Mouse (Mus musculus) heart, adult 8-10 months (tissue): Measurements from ENCODE around the gene Palld. TPM values are rescaled to one million over a fixed set of nuclear protein-coding genes. Genes with fewer than 3 reads are reported as not detected.
A peak's percentile ranks its signal among the peaks of the same experiment; 100 is the strongest.

Experiments used
- DNase-seq: peaks from one replicate; pipeline ENCODE4 v3.0.0; 2022; ENCODE audit warnings: low spot score
- total RNA-seq, 4 experiments: library from RNA; stranded (reverse); gene quantifications; 2 replicates each; pipeline ENCODE4 v1.2.4; 2022

Gene Palld
- total RNA-seq, 4 experiments from 2014 or later: 172 to 203 (median 189) TPM

DNA sequence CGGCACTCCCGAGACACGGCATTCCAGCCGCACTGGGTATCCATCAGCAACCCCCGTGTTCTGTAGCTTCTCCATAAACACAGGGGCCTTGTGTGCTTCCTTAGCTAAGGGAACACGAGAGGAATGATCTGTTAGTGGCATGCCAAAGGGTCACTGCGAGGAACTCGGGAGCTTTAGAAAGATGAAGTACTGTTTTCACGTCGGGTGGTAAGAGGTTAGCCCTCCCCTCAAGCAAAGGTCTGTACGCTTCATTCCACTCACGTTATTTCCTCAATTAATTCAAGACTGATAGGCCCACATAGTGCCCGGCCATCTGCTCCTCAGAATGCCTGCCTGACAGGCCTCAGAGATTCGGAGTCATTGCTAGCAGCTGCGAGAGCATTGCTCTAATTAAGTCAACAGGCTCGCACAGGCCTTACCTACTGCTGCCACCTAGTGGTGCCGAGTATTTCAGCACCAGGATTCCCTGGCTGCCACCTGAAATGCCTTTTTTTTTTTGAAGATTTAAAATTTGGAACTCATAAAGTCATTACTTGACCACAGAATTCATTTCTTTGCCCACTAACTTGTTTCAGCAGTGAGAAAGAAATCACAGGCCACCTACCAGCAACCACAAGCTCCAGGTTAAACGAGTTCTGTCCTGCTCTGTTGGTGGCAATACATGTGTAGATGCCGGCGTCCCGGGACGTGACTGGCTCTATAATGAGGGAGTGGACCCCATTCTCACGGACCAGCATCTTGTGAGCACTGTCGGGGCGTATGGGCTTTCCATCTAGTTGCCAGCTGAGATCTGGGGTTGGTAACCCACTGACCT lies 386.4 kb downstream of the Palld start:
- DNase-seq: peak; percentile 65

DNA sequence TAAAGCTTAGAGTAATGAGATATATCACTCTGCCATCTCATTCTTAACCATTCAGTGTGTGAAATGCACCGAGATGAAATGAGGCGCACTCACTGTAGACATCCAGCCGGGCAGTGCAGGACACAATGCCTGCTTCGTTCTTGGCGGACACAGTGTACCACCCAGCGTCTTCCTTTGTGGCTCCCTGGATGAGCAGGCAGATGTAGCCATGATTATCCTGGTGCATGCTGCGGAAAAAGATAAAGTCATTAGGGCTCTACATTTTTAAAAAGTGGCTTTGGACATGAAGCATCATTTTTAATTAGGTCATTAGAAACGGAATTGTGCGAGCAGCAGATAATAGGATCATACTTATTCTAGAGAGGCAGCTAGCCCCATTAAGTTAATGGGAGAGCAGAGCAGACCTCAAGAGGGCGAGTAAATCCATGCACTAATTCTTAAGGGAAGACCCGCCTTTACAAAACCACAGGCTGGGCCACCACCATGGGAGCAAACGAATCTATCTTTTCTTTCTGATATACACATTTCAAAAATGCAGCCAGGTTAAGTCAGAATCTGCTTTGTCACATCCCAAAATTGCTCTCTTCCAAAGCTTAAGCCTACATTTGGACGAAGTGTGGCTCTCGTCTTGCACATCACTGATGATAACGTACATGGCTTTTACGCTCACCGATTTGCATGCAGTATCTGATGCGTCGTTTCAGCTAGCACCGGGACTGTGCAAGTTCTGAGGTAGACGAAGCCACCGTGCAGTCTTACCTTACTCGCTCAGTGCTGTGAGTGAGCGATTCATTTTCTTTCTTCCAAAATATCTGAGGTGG lies 387.2 kb downstream of the Palld start:
- DNase-seq: no peak

DNA sequence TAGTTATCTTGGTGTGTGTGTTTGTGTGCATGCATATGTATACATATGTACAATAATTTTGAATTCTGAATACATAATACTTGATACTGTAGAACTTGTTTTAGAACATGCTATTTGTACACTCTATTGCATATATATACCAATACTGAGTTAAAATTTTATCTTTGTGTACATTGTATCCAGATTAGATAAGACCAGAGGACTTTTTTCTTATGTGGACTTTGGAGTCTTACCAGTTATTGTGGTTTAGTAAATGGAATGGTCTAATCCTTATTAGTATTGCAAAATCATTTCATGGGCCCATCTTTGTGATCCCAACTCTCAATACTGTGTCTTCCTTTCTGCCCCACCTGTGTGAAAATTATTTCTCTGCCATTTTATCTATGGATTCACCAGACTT lies 400.2 kb downstream of the Palld start:
- no peak for DNase-seq

DNA sequence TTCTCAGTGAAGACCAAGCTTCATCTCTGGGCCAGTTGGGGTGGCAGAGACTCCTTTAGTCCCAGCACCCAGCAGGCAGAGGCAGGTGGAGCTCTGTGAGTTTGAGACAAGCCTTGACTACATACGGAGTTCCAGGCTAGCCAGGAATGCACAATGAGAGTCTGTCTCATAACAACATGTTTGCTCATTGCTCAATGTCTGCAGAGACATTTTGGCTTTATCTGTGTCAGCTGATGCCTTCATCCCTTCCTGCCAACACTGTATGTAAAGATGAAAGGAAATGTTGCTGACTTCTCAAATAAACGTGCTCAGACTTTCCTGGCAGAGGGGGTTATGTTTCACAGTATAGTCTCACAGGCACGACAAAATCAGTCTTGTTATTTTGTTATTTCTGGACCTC lies 401.6 kb downstream of the Palld start:
- no peak for DNase-seq

DNA sequence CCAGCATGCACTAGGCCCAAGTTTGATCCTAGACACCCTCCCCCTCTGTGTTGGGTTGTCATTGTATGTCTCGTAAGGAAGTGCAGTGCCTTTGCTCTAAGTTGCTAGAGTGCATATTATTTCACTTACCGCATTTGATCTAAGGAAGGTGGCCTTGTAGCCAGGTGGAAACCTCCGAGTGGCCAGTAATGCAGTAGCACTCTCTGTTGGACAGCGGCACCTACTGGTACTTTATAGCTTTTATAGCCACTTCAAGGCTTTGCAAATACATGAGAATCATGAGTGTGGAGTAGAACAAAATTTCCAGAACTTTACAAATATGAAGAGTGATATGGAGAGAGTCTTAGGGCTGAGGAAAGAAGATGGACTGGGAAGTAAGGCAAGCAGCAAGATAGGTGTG lies 403.5 kb downstream of the Palld start:
- no peak for DNase-seq

DNA sequence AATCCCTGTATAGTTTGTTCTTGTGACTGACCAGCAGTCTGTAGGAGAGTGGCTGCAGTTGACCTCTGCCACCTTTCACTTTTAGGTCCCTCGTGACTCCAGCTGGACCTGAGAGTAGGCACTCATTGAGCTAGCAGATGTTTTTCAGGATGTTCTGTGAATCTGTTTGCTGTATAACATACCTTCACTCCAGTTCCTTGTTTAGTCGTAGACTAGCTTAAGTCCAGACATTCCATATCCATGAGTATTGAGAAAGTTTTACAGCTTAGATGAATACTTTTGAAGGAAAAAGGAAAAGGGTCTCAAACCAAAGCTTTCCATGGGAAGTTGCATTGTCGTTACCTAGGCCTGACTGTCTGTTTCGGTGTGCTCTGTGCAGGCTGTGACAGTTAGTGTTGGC lies 405.4 kb downstream of the Palld start:
- no peak for DNase-seq

DNA sequence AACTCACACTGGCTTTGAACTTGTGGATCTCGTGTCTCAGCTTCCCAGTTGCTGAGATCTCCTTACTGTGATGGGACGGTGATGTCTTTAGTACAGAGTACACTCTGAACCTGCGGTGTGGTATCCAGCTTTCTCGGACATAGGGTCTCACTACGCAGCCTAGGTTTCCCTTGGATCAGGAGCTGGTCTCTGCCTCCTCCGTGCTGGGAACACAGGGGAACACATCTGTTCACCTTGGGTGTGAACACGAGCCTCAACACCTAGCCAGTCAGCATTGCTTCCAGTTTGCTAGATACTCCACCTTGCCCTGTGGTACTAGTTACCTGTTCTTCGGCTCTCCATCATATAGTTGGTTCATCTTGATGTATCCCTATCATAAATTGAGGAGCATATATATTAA lies 413.9 kb downstream of the Palld start:
- no peak for DNase-seq

DNA sequence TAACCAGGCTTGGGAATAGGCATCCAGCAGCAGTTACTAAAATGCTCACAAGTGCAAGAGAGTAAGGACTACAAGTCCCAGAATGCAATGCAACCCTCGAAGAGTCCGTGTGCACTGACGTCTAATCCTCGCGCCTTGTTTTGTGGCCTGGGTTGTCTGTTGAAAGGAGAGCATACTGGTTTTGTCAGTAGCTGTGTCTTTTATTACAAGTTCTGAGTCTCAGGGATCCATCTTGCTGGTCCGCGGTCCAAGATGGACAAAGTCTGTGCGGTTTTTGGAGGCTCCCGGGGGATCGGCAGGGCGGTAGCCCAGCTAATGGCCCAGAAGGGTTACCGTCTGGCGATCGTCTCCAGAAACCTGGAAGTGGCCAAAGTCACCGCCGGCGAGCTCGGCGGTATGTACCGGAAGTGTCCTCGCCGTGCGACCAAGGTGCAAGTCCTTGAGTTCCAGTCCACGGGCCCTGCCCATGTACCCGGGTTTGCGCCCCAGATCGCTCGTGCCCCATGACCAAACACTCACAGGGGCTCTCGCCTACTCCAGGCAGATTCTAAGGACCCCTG lies 414.8 kb downstream of the Palld start, which contains the start of gene Cbr4:
Cbr4 (plus strand) TSS at position 138 of the 560 bp plus-strand sequence.
- peak; percentile 93 for DNase-seq

DNA sequence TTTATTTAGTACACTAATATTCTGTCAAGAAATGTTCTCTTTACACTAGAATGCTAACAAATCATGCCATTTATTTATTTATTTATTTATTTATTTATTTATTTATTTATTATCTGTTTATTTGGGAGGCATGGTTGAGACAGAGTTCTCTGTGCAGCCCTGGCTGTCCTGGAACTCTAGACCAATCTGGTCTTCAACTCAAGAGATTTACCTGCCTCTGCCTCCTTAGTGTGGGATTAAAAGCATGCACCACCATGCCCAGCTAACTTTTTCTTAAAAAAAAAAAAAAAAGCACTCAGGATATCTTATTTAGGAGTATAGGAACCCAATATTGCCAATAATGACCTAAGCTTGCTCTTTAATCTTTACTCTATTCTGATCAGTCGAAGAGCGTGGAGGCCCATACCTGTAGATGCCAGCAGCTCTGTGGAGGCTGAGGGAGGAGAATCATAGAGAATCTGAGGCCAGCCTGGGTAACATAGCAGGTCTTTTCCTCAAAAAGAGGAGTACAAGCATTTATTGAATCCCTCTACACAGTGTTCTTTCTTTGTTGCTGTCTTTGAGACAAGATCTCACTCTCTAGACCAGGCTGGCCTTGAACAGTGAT lies 415.5 kb downstream of the Palld start:
- no peak for DNase-seq

DNA sequence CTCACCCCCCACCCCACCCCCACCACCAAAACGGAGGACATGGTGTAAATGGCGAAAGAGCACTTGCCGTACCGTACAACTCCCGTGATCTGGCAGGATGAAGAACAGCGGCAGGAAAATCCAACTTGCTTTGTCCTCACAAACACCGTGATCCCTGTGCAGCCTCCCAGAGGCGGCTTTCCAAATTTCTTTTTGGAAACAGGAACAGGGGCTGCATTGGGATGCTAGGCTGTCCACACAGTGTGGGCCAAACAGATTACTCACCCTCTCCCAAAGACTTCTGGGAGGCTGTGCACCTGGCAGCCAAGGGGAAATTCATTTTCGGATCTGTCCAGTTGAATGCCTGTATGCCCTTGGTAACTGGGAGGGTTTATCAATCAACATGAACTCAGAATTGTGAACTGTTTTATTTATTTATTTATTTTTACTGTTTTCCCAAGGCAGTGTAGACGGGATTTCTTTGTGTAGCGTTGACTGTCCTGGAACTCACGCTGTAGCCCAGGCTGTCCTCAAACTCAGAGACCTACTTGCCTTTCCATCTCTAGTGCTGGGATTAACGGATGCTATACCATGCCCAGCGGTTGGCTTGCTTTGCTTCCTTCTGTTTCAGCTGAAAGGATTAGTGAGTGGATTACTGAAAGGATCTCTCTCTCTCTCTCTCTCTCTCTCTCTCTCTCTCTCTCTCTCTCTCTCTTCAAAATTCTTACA lies 422.1 kb downstream of the Palld start:
- peak; percentile 12 for DNase-seq

DNA sequence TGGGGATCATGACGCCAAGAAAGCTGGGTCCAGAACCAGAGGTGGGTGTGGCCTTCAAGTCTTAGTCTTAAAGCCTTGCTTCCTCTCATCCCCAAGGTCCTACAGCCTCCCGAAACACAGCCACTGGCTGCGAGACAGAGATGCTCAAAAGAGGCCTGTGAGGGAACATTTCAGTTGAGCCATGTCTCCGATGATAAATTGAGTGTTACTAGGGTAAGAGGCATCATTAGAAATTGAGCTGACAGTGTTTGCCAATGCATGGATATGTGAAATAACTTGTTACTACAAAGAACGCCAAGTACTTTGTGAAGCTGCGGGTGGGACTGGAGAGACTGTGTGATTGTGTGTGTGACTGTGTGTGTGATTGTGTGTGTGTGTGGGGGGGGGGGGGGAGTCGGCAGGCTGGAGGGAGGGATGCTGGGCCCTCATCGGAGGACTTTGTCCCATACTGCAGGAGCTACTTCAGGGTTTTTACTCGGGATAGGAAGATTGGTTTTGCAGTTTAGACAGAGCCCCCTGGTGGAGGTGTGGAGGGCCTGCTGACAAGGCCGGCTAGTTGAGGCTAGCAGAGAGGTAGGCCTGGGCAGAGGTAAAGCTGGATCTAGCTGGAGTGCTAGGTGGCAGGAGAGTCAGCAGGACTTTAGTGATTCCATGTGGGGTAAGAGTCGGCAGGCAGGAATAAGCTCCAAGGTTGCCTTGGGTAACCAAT lies 422.8 kb downstream of the Palld start:
- DNase-seq: peak; percentile 66

DNA sequence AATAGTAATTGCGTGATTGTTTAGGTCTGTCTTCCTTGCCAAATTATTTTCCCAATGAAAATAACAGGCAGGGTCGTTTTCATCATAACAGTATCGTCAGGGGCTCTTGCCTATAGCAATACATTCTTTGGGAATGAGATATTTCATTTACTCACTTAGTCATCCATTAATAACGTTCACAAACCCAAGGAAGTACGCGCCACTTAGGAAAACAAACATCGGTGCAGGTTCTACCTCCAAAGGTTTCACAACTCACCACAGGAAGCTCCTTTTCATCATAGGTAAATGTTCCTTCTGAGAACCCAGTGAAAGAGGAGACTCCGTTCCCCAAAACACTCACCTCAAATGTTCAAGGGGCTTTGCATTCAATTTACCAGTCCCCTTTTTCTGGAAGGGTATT lies 423.7 kb downstream of the Palld start:
- no peak for DNase-seq

DNA sequence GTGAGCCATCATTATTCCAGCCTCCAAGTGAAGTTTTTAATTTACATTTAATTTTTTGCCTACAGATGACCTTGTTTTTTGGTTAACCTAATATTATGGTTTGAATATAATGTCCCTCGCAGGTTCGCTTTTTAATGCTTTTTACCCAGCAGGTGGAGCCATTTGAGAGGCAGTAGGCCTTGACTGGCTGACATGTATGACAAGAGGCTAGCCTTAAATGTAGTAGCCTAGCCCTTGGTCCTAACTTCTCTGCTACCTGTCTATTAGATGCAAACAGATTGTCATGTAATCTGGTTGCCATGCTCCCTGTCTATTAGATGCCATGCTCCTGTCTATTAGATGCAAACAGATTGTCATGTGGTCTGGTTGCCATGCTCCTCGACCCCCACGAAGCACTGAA lies 424.3 kb downstream of the Palld start:
- no peak for DNase-seq

DNA sequence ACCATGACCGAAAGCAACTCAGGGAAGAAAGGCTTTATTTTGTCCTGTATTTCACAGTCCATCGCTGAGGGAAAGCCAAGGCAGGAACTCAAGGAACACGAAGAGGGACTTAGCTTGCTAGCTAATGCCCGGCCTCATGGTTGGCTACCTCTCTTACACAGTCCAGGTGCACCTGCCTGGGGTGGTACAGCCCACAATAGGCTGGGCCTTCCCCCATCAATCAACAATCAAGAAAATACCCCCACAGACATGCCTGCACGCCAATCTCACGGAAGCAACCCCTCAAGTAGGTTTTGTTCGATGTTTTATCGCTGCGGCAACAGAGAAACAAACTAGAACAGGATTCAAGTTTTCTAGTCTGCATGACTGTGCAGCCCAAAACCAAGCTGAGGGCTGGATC lies 426.3 kb downstream of the Palld start:
- DNase-seq: no peak

DNA sequence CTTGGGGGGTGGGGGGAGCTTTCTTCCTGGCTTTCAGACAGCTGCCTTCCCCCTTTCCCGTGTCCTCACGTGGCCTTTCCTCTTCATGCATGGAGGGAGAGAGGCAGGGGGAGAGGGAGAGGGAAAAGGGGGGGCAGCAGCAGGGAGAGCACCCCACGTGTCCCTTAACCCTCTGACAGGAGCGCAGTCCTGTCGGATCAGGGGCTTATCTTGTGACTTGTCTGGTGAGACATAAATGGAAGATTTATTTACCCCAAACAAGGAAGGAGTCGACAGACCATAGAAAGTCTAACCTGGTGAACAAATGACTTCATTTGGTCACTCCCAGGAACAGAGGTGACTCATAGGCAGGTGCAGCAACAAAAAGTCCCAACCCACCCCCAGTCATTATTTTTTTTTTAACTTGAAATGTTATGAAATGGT lies 427.2 kb downstream of the Palld start:
- DNase-seq: no peak

DNA sequence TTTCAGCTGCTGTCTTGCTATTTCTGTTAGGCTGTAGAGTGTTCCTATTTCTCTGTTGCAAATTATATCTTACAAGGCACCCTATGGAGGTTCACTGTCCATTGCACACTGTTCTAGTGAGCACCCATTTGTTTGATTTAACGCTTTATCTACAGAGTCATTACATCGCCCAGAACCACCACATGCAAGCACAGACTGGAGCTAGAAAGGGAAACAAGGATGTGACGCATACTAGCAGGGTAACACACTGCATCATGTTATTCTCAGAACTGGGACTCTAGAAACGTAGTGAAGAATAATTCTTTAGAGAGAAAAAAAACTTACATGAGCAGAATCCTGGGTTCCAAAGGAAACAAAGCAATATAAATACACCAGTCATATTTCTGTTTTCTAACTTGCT lies 432.3 kb downstream of the Palld start:
- DNase-seq: no peak

DNA sequence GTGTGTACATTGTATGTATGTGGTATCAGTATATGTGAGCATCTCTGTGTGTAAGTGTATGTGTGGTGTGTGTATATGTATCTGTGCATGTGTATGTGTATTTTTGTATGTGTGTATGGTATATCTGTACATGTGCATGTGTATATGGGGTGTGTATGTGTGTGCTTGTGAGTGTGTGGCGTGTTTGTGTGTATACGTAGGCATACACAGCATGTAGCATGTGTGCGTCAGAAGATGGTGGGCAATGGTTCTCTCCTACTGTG lies 435.0 kb downstream of the Palld start:
- DNase-seq: no peak

DNA sequence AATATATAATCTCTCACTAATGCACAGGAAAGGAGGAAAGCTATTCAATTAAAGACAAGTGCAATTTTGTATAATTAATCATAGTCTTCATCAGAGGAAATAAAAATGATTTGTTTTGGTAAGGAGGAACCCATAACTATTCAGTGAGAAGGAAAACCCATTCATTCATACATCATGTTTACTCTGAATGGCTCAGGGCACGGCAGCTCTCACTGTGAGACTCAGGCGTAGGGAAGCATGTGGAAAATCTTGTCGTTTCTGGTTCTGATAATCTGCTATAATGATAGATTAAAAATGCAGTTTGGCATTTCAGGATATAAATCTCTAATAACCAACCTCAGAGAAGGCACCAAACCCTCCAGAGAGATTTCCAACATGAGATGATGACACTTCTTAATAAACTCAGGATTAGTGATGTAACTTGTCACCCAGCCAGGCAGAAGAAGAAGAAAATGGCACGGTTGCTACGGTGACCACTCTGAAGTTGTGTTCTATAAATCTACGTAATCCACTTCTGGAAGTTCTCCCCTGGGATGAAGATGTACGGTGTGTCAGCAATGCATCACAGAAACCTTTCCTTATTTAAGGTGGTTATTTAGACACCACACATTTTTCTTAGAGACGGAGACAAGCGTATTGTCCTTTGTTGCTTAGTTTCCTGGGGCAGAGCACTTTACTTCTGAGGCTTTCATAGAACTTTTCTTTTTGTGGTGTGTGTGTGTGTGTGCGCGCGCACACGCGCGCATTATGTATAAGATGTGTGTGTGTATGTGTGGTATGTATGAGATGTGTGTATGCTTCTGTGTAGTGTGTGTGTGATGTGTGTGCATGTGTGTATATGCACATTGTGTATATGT lies 435.6 kb downstream of the Palld start:
- DNase-seq: no peak

DNA sequence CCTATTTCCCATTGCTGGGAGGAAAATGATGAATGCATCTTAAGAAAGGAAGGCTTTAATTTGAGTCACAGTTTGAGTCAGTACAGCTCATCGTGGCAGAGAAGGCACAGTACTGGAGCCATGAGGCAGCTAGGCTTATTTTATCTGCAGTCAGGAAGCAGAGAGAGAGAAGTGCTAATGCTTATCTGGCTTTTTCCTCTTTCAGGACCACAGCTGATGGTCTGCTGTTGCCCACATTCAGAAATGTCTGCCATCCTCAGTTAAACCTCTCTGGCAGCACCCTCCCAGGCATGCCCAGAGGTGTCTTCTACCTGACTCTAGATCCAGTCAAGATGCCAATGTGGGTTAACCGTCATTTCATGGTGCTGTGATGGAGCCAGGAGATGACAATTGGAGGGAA lies 438.1 kb downstream of the Palld start:
- DNase-seq: no peak

DNA sequence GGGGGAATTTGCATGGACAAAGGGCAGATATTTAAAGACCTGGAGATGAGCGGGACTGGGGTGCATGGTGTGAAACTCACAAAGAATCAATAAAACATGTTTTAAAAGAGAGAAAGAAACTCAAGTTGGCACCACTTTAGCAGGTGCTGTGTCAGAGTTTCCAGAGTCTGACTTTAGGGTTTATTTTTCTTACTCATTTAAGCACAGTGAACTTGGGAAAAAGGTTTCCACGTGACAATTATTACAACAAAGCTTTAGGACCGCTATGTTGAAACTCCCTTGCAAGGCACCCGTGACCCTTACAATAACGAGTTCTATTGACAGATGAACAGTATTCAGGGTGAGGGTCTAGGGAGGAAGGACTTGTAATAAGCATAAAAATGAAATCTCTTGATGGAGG lies 440.3 kb downstream of the Palld start:
- no peak for DNase-seq
